Mouse (Mus musculus) E14TG2a.4 (cell line): ENCODE results near the gene Tas2r104.

Source experiments
- CTCF ChIP-seq: conservative IDR thresholded peaks from 2 replicates; pipeline ENCODE4 v1.5.1; 2014; ENCODE audit warnings: low read length
- NANOG ChIP-seq: IDR thresholded peaks from 2 replicates; pipeline ENCODE4 v1.6.1; 2014; ENCODE audit warnings: borderline replicate concordance, low read length, mixed read lengths
- POU5F1 ChIP-seq: IDR thresholded peaks from 2 replicates; pipeline ENCODE4 v1.6.1; 2014; ENCODE audit warnings: low read length, borderline replicate concordance

DNA sequence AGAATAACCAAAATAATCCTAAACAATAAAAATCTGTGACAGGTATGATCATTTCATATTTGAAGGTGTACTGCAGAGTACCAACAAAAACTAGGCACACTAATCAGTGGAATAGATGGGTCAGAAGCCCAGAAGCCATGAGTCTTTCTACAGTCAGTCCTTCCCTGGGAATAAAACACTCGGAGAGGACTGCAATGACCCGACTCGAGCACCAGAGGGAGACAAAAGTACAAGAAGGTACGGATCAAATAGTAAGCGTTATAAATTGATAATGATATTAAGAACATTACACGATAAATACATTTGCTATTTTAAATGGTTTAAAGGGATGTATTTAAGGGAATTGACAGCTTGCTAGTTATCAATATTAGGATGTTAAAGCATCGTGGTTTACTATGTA lies 27.3 kb upstream of the Tas2r104 start:
- TF ChIP-seq CTCF, result peak; percentile 80
- no peak for TF ChIP-seq POU5F1
- no peak for TF ChIP-seq NANOG
